Mouse (Mus musculus) left cerebral cortex, adult 2 months (tissue): ENCODE results near the gene Wdr49. TPM values are rescaled to one million over a fixed set of nuclear protein-coding genes. Genes with fewer than 3 reads are reported as not detected.

Experiments
- DNase-seq, 2 experiments: peaks; one replicate each; pipeline ENCODE4 v3.0.0; 2021 to 2022; ENCODE audit warnings: low spot score in 2 of 2, mixed read lengths in 1 of 2; ENCODE audit errors: extremely low spot score in 1 of 2
- H3K27ac ChIP-seq: fragments of 200-600 bp; 2 replicates; pipeline ENCODE4 v1.8.1; 2022
- H3K4me3 ChIP-seq: fragments of 200-600 bp; 2 replicates; pipeline ENCODE4 v1.8.1; 2022
- CTCF ChIP-seq: fragments of 200-600 bp; IDR thresholded peaks from 2 replicates; pipeline ENCODE4 v1.8.1; 2022; ENCODE audit warnings: antibody characterized with exemption, mild to moderate bottlenecking, moderate library complexity
- intact Hi-C: fragments of 180-260 bp; cut with DNase I; formaldehyde crosslinking; loops from one replicate; pipeline ENCODE4 v1.15.1; 2025
- total RNA-seq, 2 experiments: library from RNA; stranded (reverse); gene quantifications; 2 replicates each; pipeline ENCODE4 v1.2.3; 2021

Wdr49 gene
- total RNA-seq, 2 experiments from 2014 or later = 0.30 TPM; not detected in 1

DNA sequence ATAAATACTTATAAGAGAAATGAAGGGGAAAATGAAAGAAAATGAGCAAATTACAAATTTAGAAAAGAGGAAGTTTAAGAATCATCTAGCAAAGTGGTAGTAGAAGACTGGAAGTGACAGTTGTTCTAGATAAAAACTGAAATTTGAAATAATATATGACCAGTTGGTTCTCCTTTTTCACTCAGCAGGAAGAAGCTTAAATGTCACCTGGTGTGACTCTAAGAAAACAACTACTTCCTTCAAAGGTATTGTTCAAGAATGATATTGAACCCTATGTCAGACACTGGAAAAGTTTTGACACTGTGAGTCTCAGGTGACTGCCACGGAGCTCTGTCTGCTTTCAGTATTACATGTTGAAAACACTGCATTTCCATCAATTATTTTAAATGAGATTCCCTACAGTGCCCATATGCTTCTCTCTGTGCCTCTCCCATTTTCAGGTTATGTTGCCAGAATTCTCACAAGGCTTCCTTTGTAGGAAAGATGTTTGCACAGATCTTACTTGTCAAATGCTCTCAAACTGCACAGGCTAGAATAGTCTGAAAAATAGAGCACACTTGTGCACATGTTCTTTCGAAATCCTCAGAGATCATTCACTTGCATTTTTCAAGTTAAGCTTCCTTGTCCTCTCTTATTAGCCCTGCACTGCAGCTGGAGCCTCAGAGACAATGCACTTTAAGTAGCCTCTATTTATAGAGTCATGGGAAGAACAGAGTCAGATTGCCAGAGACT lies 184.8 kb downstream of the Wdr49 start:
- no peak for TF ChIP-seq CTCF
- DNase-seq = no peak
- H3K4me3 ChIP-seq = no peak overlapping the region

DNA sequence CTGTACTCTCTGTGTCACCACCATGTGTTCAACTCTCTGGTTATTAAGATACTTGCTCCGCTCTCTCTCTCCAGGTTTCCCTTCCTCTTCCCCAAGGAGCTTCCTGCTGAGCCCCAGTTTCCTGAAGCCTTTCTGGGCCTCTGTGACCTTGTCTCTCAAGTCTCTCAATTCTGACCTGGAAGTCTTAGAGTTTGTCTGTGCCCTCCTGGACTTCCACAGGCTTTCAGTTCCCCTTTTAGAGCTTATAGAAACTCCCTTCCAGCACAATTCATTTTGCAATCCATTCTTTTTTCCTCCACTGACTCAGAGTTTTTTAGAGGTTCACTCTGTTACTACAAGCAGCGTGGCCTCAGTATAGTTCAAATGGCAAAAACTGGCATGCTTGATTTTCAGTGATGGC lies 188.7 kb downstream of the Wdr49 start:
- DNase-seq = no peak
- Histone ChIP-seq H3K27ac (no peak overlapping the region), H3K4me3 (no peak overlapping the region)
- TF ChIP-seq CTCF = no peak
- intact Hi-C loops = no loop called here

More for the DNA sequence above, 184.8 kb downstream of the Wdr49 start:
- H3K27ac ChIP-seq = 0 out of 2 replicates have a peak overlapping the region, but pooled peaks have one; percentile 29
- intact Hi-C loops = no loop called here

DNA sequence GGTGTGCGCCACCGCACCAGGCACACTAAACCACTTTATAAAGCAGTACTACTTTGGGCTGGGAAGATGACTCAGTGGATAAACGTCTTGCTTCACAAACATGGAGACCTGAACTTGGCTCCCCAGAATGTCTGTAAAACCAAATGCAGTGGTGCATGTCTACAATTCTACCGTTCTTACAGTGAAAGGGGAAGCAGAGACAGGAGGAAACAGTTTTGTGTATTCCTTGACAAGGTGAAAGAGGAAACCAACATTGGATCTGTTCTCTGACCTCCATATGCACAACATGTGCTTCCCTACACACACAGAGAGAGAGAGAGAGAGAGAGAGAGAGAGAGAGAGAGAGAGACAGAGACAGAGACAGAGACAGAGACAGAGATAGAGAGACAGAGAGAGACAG lies 204.5 kb downstream of the Wdr49 start:
- H3K4me3 ChIP-seq = no peak overlapping the region
- TF ChIP-seq CTCF = no peak
- intact Hi-C loops = no loop called here
- H3K27ac ChIP-seq = no peak overlapping the region
- DNase-seq = no peak

DNA sequence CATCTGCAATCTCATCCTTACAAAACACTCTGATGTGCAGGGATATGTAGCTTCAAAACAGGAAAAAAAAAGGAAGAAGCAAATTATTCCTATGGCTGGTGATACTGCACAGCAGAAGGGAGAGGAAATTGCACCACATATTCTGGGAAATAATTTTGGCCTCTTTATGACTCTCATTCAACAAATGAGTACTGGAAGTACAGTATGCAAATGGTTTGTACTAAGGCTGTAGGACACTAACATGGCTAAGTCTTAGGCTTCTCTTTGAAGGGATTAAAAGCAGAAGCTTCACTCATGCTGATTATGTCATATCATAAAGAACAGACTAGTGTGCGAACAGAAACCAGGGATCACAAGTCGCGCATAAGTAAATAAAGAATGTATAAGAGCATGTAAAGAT lies 205.4 kb downstream of the Wdr49 start:
- no peak for DNase-seq
- Histone ChIP-seq H3K27ac (no peak overlapping the region), H3K4me3 (no peak overlapping the region)
- intact Hi-C loops = no loop called here
- no peak for TF ChIP-seq CTCF

DNA sequence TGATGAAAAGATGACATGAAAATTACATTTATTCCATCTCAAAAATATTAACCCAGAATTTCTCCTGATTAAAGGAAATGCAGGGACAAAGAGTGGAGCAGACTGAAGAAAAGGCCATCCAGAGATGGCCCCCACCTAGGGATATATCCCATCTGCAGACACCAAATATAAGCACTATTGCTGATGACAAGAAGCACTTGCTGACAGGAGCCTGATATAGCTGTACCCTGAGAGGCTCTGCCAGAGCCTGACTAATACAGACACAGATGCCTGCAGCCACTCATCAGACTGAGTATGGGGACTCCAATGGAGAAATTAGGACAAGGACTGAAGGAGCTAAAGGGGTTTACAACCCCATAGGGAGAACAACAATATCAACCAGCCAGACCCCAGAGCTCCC lies 206.8 kb downstream of the Wdr49 start:
- no peak for TF ChIP-seq CTCF
- Histone ChIP-seq H3K4me3 (no peak overlapping the region), H3K27ac (no peak overlapping the region)
- no peak for DNase-seq
- intact Hi-C loops = no loop called here

DNA sequence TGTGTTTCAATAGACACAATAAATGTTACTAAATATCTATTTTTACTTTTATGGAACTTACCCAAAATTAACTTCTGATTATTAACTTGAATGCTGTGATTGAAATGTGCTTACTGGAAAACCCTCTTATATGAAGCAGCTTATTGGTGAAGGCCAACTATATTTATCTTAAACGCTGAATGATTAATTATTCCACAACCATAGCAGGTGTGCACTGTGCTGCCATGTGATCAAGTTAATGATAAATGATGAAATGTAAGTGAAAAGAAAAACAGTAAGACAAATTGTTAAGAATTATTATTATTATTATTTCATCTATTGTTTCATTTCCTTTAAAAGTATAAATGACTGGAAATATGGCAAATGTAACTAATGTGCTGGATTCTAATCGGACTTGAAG lies 212.0 kb downstream of the Wdr49 start, which contains the start of gene Serpini2:
Gene Serpini2, minus strand, starts transcription at position 101 of the 400 bp plus-strand sequence.
- DNase-seq = no peak
- H3K27ac ChIP-seq = no peak within 1 kb of the TSS
- no peak for TF ChIP-seq CTCF
- intact Hi-C loops = no loop called here
- no peak within 1 kb of the TSS for H3K4me3 ChIP-seq

DNA sequence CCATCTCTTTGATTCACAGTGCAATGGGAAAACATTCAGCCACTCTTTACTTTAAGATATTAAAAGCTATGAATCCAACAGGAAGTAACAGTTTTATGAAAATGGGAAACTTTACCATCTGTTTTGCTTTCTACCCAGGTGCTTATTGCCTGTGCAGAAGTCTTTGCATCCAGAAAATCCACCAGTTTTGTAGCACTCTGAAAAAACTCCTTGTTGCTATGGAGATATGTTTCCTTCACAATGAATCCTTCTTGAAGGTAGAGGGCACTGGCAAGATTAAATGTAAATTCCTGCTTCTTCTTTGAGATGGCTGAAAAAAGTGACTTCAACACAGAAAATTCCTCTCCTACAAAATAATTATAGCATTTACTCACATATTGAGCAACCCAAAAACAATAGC lies 222.6 kb downstream of the Wdr49 start:
- TF ChIP-seq CTCF = no peak; the same call in 1 of the 2 replicates
- no peak overlapping the region for H3K4me3 ChIP-seq
- H3K27ac ChIP-seq = no peak overlapping the region
- DNase-seq = no peak
- intact Hi-C loops = no loop called here

Other genes with a start within 250 kb of the Wdr49 start
- not detected for gene Serpini2, start 212.1 kb downstream of the Wdr49 start, total RNA-seq
- 10 to 100 TPM; 59.1 to 66.1 TPM for gene Pdcd10, start 74.7 kb upstream of the Wdr49 start, total RNA-seq
- 100 to 1,000 TPM; 242 to 289 TPM for gene Serpini1, start 75.4 kb upstream of the Wdr49 start, total RNA-seq